Mouse (Mus musculus) stomach, postnatal 0 days (tissue): ENCODE data around the gene Olfr91. TPM values are rescaled to one million over a fixed set of nuclear protein-coding genes. Genes with fewer than 3 reads are reported as not detected.

Experiments
- ATAC-seq: fragments of 200-750 bp; cut with Nextera tagmentation; 2 replicates; pipeline ENCODE4 v1.8.0; 2017; ENCODE audit not compliant: low FRiP score, low TSS enrichment
- DNase-seq: peaks from one replicate; pipeline ENCODE4 v3.0.0-alpha.2; 2016; ENCODE audit warnings: low spot score
- H3K27ac ChIP-seq: fragments of 300-500 bp; sonication (generic); replicated peaks from 2 replicates; pipeline ENCODE4 v1.5.1; 2014; ENCODE audit warnings: mild to moderate bottlenecking, control low read depth
- H3K27me3 ChIP-seq: fragments of 300-500 bp; sonication (generic); 2 replicates; pipeline ENCODE4 v1.6.1; 2014; ENCODE audit warnings: low read length; ENCODE audit not compliant: control insufficient read depth, insufficient read depth
- H3K36me3 ChIP-seq: fragments of 300-500 bp; sonication (generic); 2 replicates; pipeline ENCODE4 v1.6.1; 2014; ENCODE audit warnings: low read length, mixed read lengths; ENCODE audit not compliant: control insufficient read depth, insufficient read depth
- H3K4me1 ChIP-seq: fragments of 300-500 bp; sonication (generic); replicated peaks from 2 replicates; pipeline ENCODE4 v1.6.1; 2014; ENCODE audit warnings: antibody characterized with exemption; ENCODE audit not compliant: control insufficient read depth, insufficient read depth
- H3K4me2 ChIP-seq: fragments of 300-500 bp; sonication (generic); replicated peaks from 2 replicates; pipeline ENCODE4 v1.6.1; 2014; ENCODE audit warnings: low read depth, mild to moderate bottlenecking, control low read depth, moderate library complexity
- H3K4me3 ChIP-seq: fragments of 300-500 bp; sonication (generic); 2 replicates; pipeline ENCODE4 v1.5.1; 2014; ENCODE audit warnings: low read depth, low read length, control low read depth
- H3K9ac ChIP-seq: fragments of 300-500 bp; sonication (generic); 2 replicates; pipeline ENCODE4 v1.6.1; 2014; ENCODE audit warnings: mild to moderate bottlenecking, low read length, control low read depth, mixed read lengths
- H3K9me3 ChIP-seq: fragments of 300-500 bp; sonication (generic); 2 replicates; pipeline ENCODE4 v1.6.1; 2016; ENCODE audit warnings: low read length; ENCODE audit not compliant: control insufficient read depth
- CTCF ChIP-seq: IDR thresholded peaks from 2 replicates; pipeline ENCODE4 v1.5.1; 2016; ENCODE audit warnings: antibody characterized with exemption, low read depth, mild to moderate bottlenecking, moderate library complexity
- EP300 ChIP-seq: optimal IDR thresholded peaks from 2 replicates; pipeline ENCODE3; 2016; ENCODE audit warnings: antibody characterized with exemption
- WGBS: fragments of 180-500 bp; shearing (Covaris S2); extraction: QIAGEN DNeasy Blood & Tissue Kit; methylation state at CpG from one replicate; pipeline ENCODE4 v1.1.7; 2014; 5-methylcytosine and 5-hydroxymethylcytosine counted together
- polyA plus RNA-seq: library from polyadenylated mRNA; unstranded; fragments of >200 nt; fragmentation: Nextera tagmentation; extraction: Ambion mirVana; gene quantifications from 2 replicates; pipeline ENCODE4 v1.2.1, GENCODE M21; 2015

Gene Olfr91
- polyA plus RNA-seq, 1 experiment from 2014 or later: not detected

DNA sequence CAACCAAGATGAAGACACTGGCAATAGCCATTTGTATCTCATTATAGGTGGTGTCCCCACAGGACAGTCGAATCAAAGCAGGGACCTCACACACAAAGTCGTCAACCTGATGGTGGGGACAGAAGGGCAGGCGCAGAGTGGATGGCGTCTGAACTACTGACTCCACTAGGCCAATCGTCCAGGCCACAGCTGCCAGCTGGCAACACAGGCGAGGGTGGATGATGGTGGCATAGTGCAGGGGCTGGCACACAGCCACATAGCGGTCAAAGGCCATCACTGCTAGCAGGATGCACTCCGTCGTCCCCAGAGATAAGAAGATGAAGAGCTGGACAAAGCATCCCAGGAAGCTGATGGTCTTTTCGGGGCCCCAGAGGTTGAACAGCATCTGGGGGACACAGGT is 12.5 kb downstream of the Olfr91 start:
- DNase-seq (no peak), ATAC-seq (no peak)
- H3K9me3 ChIP-seq: no peaks in the 10 kb centered on the region
- no peaks in the 10 kb centered on the region for H3K27me3 ChIP-seq
- WGBS: 68% methylated on average over 10 of the region's 10 CpGs
- TF ChIP-seq CTCF (no peak), EP300 (no peak)
- no peaks in the 10 kb centered on the region for H3K4me1 ChIP-seq
- H3K4me2 ChIP-seq: no peak overlapping the region
- H3K36me3 ChIP-seq: no peaks in the 10 kb centered on the region
- no peak overlapping the region for H3K4me3 ChIP-seq
- H3K9ac ChIP-seq: no peak overlapping the region
- H3K27ac ChIP-seq: no peak overlapping the region

DNA sequence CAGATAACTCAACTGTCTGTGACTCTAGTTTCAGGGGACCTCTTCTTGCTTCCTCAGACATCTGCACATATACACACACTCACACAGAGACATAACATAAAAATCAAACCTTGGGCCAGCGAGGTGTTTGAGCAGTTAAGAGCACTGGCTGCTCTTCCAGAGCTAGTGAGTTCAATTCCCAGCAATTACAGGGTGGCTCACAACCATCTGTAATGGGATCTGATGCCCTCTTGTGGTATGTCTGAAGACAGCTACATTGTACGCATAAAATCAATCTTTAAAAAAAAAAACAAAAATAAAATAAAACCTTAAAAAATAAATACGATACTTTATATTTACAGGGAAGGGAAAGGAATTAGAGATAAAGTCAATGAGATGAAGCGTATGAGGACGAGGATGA is 13.4 kb downstream of the Olfr91 start:
- TF ChIP-seq EP300: no peak
- TF ChIP-seq CTCF: peak; percentile 61
- Histone ChIP-seq H3K4me1 (no peaks in the 10 kb centered on the region), H3K27me3 (no peaks in the 10 kb centered on the region), H3K9me3 (no peaks in the 10 kb centered on the region), H3K4me2 (no peak overlapping the region), H3K27ac (no peak overlapping the region), H3K4me3 (no peak overlapping the region), H3K36me3 (no peaks in the 10 kb centered on the region), H3K9ac (no peak overlapping the region)
- no peak for ATAC-seq
- 71% methylated on average over 5 of the region's 5 CpGs for WGBS
- no peak for DNase-seq

DNA sequence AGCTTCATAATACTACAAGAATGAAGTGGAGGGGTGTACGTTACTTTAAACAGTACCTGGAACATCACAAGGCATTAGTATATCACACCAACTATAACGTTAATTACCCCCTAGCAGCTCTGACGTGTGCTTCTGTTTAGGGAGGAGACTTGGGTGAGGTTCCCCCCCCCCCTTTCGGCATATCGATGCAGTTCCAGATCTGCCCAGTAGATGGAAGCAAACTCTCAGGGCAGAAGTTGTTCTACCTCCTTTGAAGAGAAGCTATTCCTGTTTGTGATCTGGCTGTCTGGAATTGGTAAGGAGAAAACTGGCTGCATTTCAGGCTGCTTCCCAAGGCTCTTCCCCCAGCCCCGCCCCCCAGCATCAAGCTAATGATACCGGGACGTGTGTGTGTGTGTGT is 14.8 kb downstream of the Olfr91 start:
- Histone ChIP-seq H3K27me3 (no peaks in the 10 kb centered on the region), H3K4me3 (no peak overlapping the region), H3K27ac (no peak overlapping the region), H3K9me3 (no peaks in the 10 kb centered on the region), H3K4me1 (no peaks in the 10 kb centered on the region), H3K4me2 (no peak overlapping the region), H3K9ac (no peak overlapping the region), H3K36me3 (no peaks in the 10 kb centered on the region)
- TF ChIP-seq CTCF (peak; percentile 96), EP300 (no peak)
- WGBS: 2% methylated on average over 8 of the region's 8 CpGs
- ATAC-seq (peak; percentile 76), DNase-seq (peak; percentile 85)

DNA sequence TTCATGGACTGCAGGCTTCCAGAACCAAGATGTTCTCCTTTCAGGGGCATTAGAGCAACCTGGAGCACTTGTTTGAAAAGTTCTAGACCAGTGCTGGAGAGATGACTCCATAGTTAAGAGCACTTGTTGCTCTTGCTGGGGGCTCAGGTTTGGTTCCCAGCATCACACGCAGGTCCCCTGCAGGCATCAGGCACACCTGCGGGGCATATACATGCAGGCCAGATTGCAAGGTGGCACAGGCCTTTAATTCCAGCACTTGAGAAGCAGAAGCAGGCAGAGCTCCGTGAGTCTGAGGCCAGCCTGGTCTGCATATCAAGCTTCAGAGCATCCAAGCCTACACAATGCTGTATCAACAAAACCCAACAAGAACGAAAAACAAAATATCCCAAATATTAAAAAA is 16.4 kb downstream of the Olfr91 start:
- TF ChIP-seq EP300: no peak
- no peak for TF ChIP-seq CTCF
- Histone ChIP-seq H3K9ac (no peak overlapping the region), H3K27ac (no peak overlapping the region)

DNA sequence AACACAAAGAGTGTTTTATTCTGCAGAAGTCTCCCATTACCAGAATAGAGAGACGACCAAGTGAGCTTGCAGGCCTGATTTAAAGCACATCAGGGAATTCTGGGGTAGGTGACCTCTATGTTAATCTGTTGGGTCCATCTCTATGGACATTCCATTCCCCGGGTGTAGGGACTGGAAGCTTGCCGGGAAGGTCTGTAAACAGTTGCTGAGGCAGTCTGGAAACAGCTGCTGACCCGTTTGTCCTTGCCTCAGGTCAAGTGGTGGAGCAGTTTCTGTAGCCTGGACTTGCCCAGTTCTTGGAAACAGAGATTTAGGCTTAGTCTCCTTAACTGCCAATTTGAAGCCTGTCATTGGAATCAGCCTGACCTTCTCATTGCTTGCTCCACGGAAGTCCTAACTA is 18.0 kb downstream of the Olfr91 start:
- 12% methylated on average over 5 of the region's 5 CpGs for WGBS
- no peak overlapping the region for H3K4me2 ChIP-seq
- H3K27ac ChIP-seq: no peak overlapping the region
- no peaks in the 10 kb centered on the region for H3K4me1 ChIP-seq
- H3K9me3 ChIP-seq: no peaks in the 10 kb centered on the region
- no peak for DNase-seq
- H3K4me3 ChIP-seq: no peak overlapping the region
- TF ChIP-seq EP300 (no peak), CTCF (no peak)
- peaks cover 3% of the 10 kb centered on the region; the same call in 1 of the 2 replicates for H3K36me3 ChIP-seq
- no peak overlapping the region for H3K9ac ChIP-seq
- no peak for ATAC-seq
- H3K27me3 ChIP-seq: no peaks in the 10 kb centered on the region

More for the DNA sequence above, 16.4 kb downstream of the Olfr91 start:
- Histone ChIP-seq H3K4me2 (no peak overlapping the region), H3K27me3 (no peaks in the 10 kb centered on the region), H3K9me3 (no peaks in the 10 kb centered on the region), H3K4me1 (no peaks in the 10 kb centered on the region), H3K36me3 (no peaks in the 10 kb centered on the region; the same call in 1 of the 2 replicates), H3K4me3 (no peak overlapping the region)
- no peak for ATAC-seq
- WGBS: 81% methylated on average over 4 of the region's 4 CpGs
- no peak for DNase-seq

DNA sequence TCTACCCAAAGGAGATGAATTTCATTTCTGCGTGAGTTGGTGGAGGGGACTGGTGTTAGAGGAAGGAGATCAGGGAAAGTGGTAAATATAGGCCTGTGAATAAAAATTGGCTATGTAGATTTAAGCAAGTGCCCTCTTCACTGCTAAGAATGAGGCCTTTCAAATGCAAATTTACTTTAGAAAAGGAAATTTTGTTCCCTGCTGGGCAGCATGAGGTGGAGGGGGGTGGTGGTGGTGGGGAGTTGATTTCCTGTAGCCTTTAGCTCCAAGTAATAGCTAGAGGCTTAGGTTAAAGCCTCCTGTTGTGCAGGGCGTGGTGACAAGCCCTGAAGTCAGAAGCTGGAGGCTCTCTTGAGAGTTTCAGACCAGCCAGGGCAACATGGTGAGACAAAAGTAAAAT is 19.1 kb downstream of the Olfr91 start:
- no peaks in the 10 kb centered on the region for H3K9me3 ChIP-seq
- TF ChIP-seq CTCF (no peak), EP300 (no peak)
- DNase-seq (no peak), ATAC-seq (no peak)
- 36% methylated on average over 2 of the region's 2 CpGs for WGBS
- no peak overlapping the region for H3K9ac ChIP-seq
- peaks cover 3% of the 10 kb centered on the region for H3K36me3 ChIP-seq
- no peak overlapping the region for H3K4me3 ChIP-seq
- H3K27ac ChIP-seq: no peak overlapping the region
- H3K4me1 ChIP-seq: no peaks in the 10 kb centered on the region
- no peaks in the 10 kb centered on the region for H3K27me3 ChIP-seq
- H3K4me2 ChIP-seq: no peak overlapping the region
